Mouse (Mus musculus) layer of hippocampus, adult 2 months (tissue): Measurements from ENCODE around the gene Slc22a17. TPM values are rescaled to one million over a fixed set of nuclear protein-coding genes. Genes with fewer than 3 reads are reported as not detected.

ENCODE experiments used
- DNase-seq, 2 experiments: peaks; one replicate each; pipeline ENCODE4 v3.0.0; 2022; ENCODE audit warnings: low spot score in 2 of 2
- H3K27ac ChIP-seq: fragments of 200-600 bp; 2 replicates; pipeline ENCODE4 v1.8.1; 2022
- H3K4me3 ChIP-seq: fragments of 200-600 bp; 2 replicates; pipeline ENCODE4 v1.8.1; 2022; ENCODE audit warnings: mild to moderate bottlenecking
- CTCF ChIP-seq: fragments of 200-600 bp; conservative IDR thresholded peaks from 2 replicates; pipeline ENCODE4 v1.8.1; 2022; ENCODE audit warnings: antibody characterized with exemption, mild to moderate bottlenecking, moderate library complexity
- total RNA-seq, 2 experiments: library from RNA; stranded (reverse); gene quantifications; 2 replicates each; pipeline ENCODE4 v1.2.3; 2021

The Slc22a17 gene
- total RNA-seq, 2 experiments from 2014 or later = 666 to 700 TPM

- TF ChIP-seq CTCF = no peak
- Histone ChIP-seq H3K27ac (peak overlapping the region; percentile 95), H3K4me3 (peak overlapping the region; percentile 53)
- no peak for DNase-seq
Measured at GRCm38 (mm10) chr14:54936831-54937160, 23.9 kb upstream of the Slc22a17 start.

GRCm38 (mm10) chr14:54935904-54936830 is 23.2 kb upstream of the Slc22a17 start, which contains the start of gene Cmtm5:
TSS of gene Cmtm5 (plus strand) at chr14:54936261.
- Histone ChIP-seq H3K4me3 (peak within 1 kb of the TSS; percentile 53), H3K27ac (peak within 1 kb of the TSS; percentile 95)
- DNase-seq = peak; percentile 64 to 88
- TF ChIP-seq CTCF = peak; percentile 64

GRCm38 (mm10) chr14:54932645-54933150 is 19.8 kb upstream of the Slc22a17 start, which contains the start of gene Il25:
TSS of gene Il25 (plus strand) at chr14:54932695.
- no peak for DNase-seq
- TF ChIP-seq CTCF = no peak
- H3K27ac ChIP-seq = no peak within 1 kb of the TSS
- no peak within 1 kb of the TSS for H3K4me3 ChIP-seq

GRCm38 (mm10) chr14:54930431-54930830 is 17.5 kb upstream of the Slc22a17 start:
- DNase-seq = no peak
- Histone ChIP-seq H3K4me3 (no peak overlapping the region), H3K27ac (no peak overlapping the region)
- no peak for TF ChIP-seq CTCF

GRCm38 (mm10) chr14:54929801-54930200 is 16.9 kb upstream of the Slc22a17 start:
- DNase-seq = no peak
- TF ChIP-seq CTCF = no peak
- Histone ChIP-seq H3K4me3 (no peak overlapping the region), H3K27ac (no peak overlapping the region)

- Histone ChIP-seq H3K4me3 (peak overlapping the region; percentile 61; the same call in 1 of the 2 replicates), H3K27ac (peak overlapping the region; percentile 93)
Measured at GRCm38 (mm10) chr14:54927296-54927695, 14.4 kb upstream of the Slc22a17 start.

GRCm38 (mm10) chr14:54926401-54927158 is 13.6 kb upstream of the Slc22a17 start:
- no peak for TF ChIP-seq CTCF
- Histone ChIP-seq H3K4me3 (peak overlapping the region; percentile 61), H3K27ac (peak overlapping the region; percentile 93)
- DNase-seq = peak in 1 of 2 experiments; percentile 45

More at GRCm38 (mm10) chr14:54927296-54927695, 14.4 kb upstream of the Slc22a17 start:
- no peak for DNase-seq
- no peak for TF ChIP-seq CTCF

GRCm38 (mm10) chr14:54925349-54926342 is 12.7 kb upstream of the Slc22a17 start, which contains the start of gene Efs:
TSS of gene Efs (minus strand) at chr14:54926126.
- peak within 1 kb of the TSS; percentile 93 for H3K27ac ChIP-seq
- no peak for TF ChIP-seq CTCF
- DNase-seq = peak in 1 of 2 experiments; percentile 42
- peak within 1 kb of the TSS; percentile 61 for H3K4me3 ChIP-seq

- H3K4me3 ChIP-seq = peak overlapping the region; percentile 61; the same call in 1 of the 2 replicates
- H3K27ac ChIP-seq = peak overlapping the region; percentile 93
- DNase-seq = no peak
- TF ChIP-seq CTCF = no peak
Measured at GRCm38 (mm10) chr14:54924641-54925348, 11.9 kb upstream of the Slc22a17 start.

GRCm38 (mm10) chr14:54920076-54920685 is 7.2 kb upstream of the Slc22a17 start:
- DNase-seq = no peak
- Histone ChIP-seq H3K27ac (no peak overlapping the region), H3K4me3 (no peak overlapping the region)
- TF ChIP-seq CTCF = no peak

GRCm38 (mm10) chr14:54913343-54913742 is 411 bp upstream of the Slc22a17 start:
- DNase-seq = no peak
- TF ChIP-seq CTCF = no peak
- Histone ChIP-seq H3K27ac (peak overlapping the region; percentile 100), H3K4me3 (peak overlapping the region; percentile 99)
